In genomic region chr11:41202228-41202627, GRCm38 (mm10) we compare ENCODE assay signal across 12 mouse cellular contexts.
DNase-seq lines count a peak whose midpoint lies in the region; ATAC-seq lines count a peak whose summit lies in the region.
"Had no signal": no experiment of that assay in that cellular context is flagged by ENCODE, and none has a peak within 500 bp of the region (broad histone marks: within the 10 kb centered on the region; RNA-seq: fewer than 3 reads in every experiment).

No protein-coding gene starts in this region.

- peak; percentile 4 for DNase-seq in hindbrain, embryonic 11.5 days (ENCODE audit: low spot score)
- DNase-seq in hindbrain, embryonic 10.5 days (ENCODE audit: low spot score): no peak
- no peak for DNase-seq in limb, embryonic 10.5 days (ENCODE audit: low spot score)
- peak; percentile 1 for DNase-seq in embryo, embryonic 11.5 days (ENCODE audit: low read depth, low spot score)
- DNase-seq in forelimb bud, embryonic 11.5 days (ENCODE audit: low read depth, low spot score): peak; percentile 40
- DNase-seq in spleen, postnatal 14 days (ENCODE audit: low spot score in 2 of 2): no peak
- no peak for DNase-seq in Muller cell, postnatal 12 days (ENCODE audit: inconsistent ontology term)
- DNase-seq: cerebellum, adult 9-11 months; liver, embryonic 13.5 days had no signal

- no peak overlapping the region for H3K9ac ChIP-seq in hindbrain, embryonic 11.5 days (ENCODE audit: low read depth, low read length)
- no peak overlapping the region for H3K9ac ChIP-seq in limb, embryonic 12.5 days (replicated peaks)
- H3K9ac ChIP-seq: heart, embryonic 13.5 days; liver, embryonic 13.5 days; stomach, embryonic 15.5 days had no signal

- no peak for ATAC-seq in hindbrain, embryonic 11.5 days (ENCODE audit: low FRiP score)
- peak; percentile 66; the same call in 1 of the 2 replicates for ATAC-seq in limb, embryonic 12.5 days (ENCODE audit: insufficient number of reproducible peaks, insufficient read depth, low FRiP score, low TSS enrichment, low read depth)

- no peak overlapping the region for H3K4me2 ChIP-seq in hindbrain, embryonic 11.5 days (replicated peaks; ENCODE audit: low read depth, low read length)
- H3K4me2 ChIP-seq in limb, embryonic 12.5 days: no peak overlapping the region
- H3K4me2 ChIP-seq: heart, embryonic 13.5 days; liver, embryonic 13.5 days; stomach, embryonic 15.5 days had no signal

- H3K4me3 ChIP-seq in hindbrain, embryonic 11.5 days (ENCODE audit: low read depth, low read length): no peak overlapping the region
- H3K4me3 ChIP-seq in hindbrain, embryonic 10.5 days: no peak overlapping the region
- H3K4me3 ChIP-seq in limb, embryonic 12.5 days (replicated peaks): no peak overlapping the region
- no peak overlapping the region for H3K4me3 ChIP-seq in limb, embryonic 10.5 days
- H3K4me3 ChIP-seq: heart, embryonic 13.5 days; liver, embryonic 13.5 days; stomach, embryonic 15.5 days had no signal

- no peaks in the 10 kb centered on the region for H3K9me3 ChIP-seq in hindbrain, embryonic 11.5 days (ENCODE audit: control insufficient read depth, low read length)
- no peaks in the 10 kb centered on the region for H3K9me3 ChIP-seq in hindbrain, embryonic 10.5 days
- H3K9me3 ChIP-seq in limb, embryonic 12.5 days: no peaks in the 10 kb centered on the region
- H3K9me3 ChIP-seq in limb, embryonic 10.5 days (replicated peaks): no peaks in the 10 kb centered on the region
- H3K9me3 ChIP-seq: heart, embryonic 13.5 days; liver, embryonic 13.5 days; stomach, embryonic 15.5 days had no signal

- no peak overlapping the region for H3K27ac ChIP-seq in hindbrain, embryonic 11.5 days (ENCODE audit: low read depth, low read length)
- H3K27ac ChIP-seq in hindbrain, embryonic 10.5 days: no peak overlapping the region
- no peak overlapping the region for H3K27ac ChIP-seq in limb, embryonic 12.5 days
- H3K27ac ChIP-seq in limb, embryonic 10.5 days: no peak overlapping the region
- H3K27ac ChIP-seq: heart, embryonic 13.5 days; liver, embryonic 13.5 days; stomach, embryonic 15.5 days had no signal

- no peaks in the 10 kb centered on the region for H3K4me1 ChIP-seq in hindbrain, embryonic 11.5 days (replicated peaks; ENCODE audit: control insufficient read depth, insufficient read depth, low read length)
- no peaks in the 10 kb centered on the region for H3K4me1 ChIP-seq in hindbrain, embryonic 10.5 days (replicated peaks)
- H3K4me1 ChIP-seq in limb, embryonic 12.5 days (replicated peaks): no peaks in the 10 kb centered on the region
- no peaks in the 10 kb centered on the region for H3K4me1 ChIP-seq in limb, embryonic 10.5 days
- H3K4me1 ChIP-seq: heart, embryonic 13.5 days; liver, embryonic 13.5 days; stomach, embryonic 15.5 days had no signal

- 97% methylated on average over 1 of the region's 1 CpGs for WGBS in hindbrain, embryonic 11.5 days
- 98% methylated on average over 1 of the region's 1 CpGs for WGBS in hindbrain, embryonic 10.5 days
- 96% methylated on average over 1 of the region's 1 CpGs for WGBS in limb, embryonic 12.5 days
- WGBS in limb, embryonic 10.5 days: 100% methylated on average over 1 of the region's 1 CpGs

- H3K27me3 ChIP-seq in hindbrain, embryonic 11.5 days (ENCODE audit: control insufficient read depth, insufficient read depth, low read length): no peaks in the 10 kb centered on the region
- H3K27me3 ChIP-seq in hindbrain, embryonic 10.5 days (ENCODE audit: insufficient read depth, poor library complexity, severe bottlenecking): no peaks in the 10 kb centered on the region
- H3K27me3 ChIP-seq in limb, embryonic 12.5 days: no peaks in the 10 kb centered on the region
- H3K27me3 ChIP-seq in limb, embryonic 10.5 days (ENCODE audit: low read depth, poor library complexity, severe bottlenecking): no peaks in the 10 kb centered on the region
- H3K27me3 ChIP-seq: heart, embryonic 13.5 days; liver, embryonic 13.5 days; stomach, embryonic 15.5 days had no signal

- no peaks in the 10 kb centered on the region for H3K36me3 ChIP-seq in hindbrain, embryonic 11.5 days (ENCODE audit: control insufficient read depth, insufficient read depth, low read length)
- H3K36me3 ChIP-seq in hindbrain, embryonic 10.5 days: no peaks in the 10 kb centered on the region
- H3K36me3 ChIP-seq in limb, embryonic 12.5 days: no peaks in the 10 kb centered on the region
- H3K36me3 ChIP-seq in limb, embryonic 10.5 days: no peaks in the 10 kb centered on the region
- H3K36me3 ChIP-seq: heart, embryonic 13.5 days; liver, embryonic 13.5 days; stomach, embryonic 15.5 days had no signal

Comparison
In these comparisons a context has a peak if more than half of its experiments do, and no peak if none do; other contexts are left out.
1. DNase-seq: peak in hindbrain, embryonic 11.5 days (single experiment), embryo, embryonic 11.5 days (single experiment) and forelimb bud, embryonic 11.5 days (single experiment); none in hindbrain, embryonic 10.5 days (single experiment), limb, embryonic 10.5 days (single experiment), spleen, postnatal 14 days (0 of 2) and Muller cell, postnatal 12 days (single experiment).